Mouse (Mus musculus): Measurements from ENCODE around the gene Ppp1r15a.

Ppp1r15a gene

DNA sequence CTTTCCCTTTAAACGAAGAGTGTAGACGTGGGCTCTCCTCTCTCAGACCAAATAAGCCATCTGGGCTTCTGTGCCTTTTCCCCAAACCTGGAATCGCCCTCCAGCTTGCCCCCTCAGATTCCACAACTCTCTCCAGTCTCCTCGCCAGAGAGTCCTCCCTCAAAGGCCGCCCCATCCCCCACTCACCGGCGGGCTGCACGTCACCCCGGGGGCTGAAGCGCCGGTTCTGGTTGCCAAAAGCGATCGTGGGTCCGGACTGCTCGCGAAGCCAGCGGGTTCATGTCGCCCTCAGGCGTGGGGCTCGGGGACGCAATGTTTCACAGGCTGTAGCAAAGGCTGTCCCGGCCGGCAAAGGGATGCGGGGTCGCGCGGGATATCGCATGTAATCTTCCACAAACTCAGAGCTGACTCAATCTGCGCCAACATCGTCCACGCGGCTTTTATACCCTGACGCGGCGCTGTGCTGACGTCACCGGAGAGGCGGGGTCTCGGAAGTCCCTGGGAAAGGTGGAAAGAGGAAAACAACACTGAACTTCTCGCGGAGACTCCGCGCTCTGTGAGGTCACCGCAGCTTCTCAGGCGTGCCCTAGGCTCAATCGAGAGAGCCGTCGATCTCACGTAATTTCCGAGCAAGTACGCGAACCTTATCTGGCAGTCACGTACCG, at the start of gene Ppp1r15a, which contains the start of gene Plekha4:
Ppp1r15a (minus strand) TSS at position 460 of the 665 bp plus-strand sequence.
Plekha4 (plus strand) TSS at position 522 of the 665 bp plus-strand sequence.
- in situ Hi-C loops (cut with MboI, MseI), result loop anchor here in 1 of 2 experiments (10.0 kb wide), 1 partner anchor 671 kb away; the partner anchor contains the start of gene Pnkp

DNA sequence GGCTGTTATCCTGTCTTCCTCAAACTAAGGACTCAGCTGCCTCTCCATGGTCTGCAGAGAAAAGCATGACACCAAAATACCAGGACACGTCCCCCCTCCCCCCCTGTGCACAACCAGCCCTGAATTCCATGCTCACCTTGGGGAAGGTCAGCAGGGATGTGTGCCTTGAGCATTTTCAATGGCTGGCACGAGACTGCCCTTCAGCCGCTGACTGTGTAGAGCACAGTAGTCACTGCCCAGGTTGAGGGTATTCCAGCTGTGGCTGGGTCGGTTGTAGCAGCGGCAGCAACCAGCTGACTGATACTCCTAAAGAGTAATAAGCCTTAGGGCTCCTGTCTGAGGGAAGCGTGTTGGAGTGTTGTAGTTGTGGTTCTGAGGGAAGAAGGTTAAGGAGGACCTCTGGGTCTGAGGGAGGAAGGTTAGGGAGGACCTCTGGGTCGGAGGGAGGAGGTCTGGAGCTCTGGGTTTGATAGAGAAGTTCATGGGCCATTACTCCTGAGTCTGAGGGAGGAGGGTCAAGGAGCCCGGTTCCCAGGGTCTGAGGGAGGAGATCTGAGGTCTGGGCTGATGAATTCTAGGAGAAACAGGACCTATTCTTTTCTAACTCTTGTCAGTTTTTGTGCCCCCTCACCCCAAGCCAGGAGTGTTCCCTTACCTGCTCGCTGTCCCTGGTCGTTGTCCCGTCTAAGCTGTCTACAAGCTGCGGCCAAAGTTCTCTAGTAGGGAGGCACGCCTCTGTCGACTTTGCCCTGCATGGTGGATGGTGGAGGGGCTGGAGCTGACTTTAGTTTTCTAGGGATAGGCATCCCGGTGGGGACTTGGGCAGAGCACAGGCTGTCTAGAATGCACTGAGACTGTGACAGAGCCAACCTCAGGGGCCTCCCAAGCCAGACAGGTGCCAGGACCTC, 48.7 kb upstream of the Ppp1r15a start:
- in situ Hi-C loops (cut with MboI, MseI), result no loop called here

DNA sequence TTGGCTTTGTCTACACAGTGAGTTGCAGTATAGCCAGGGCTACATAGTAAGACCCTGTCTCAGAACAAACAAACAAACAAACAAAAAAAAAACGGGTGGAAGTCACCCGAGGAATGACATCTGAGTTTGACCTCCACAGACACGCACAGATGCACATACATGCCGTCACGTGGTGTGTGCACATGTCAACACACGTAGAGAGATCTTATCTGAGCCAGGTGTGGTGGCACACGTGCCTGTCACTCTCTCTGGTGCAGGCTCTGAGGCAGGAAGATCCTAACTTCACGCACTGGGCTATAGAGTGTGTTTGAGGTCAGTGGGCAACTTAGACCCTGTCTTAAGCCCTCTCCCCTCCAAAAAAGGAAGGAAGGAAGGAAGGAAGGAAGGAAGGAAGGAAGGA, 47.9 kb upstream of the Ppp1r15a start:
- in situ Hi-C loops (cut with MboI, MseI), result no loop called here

DNA sequence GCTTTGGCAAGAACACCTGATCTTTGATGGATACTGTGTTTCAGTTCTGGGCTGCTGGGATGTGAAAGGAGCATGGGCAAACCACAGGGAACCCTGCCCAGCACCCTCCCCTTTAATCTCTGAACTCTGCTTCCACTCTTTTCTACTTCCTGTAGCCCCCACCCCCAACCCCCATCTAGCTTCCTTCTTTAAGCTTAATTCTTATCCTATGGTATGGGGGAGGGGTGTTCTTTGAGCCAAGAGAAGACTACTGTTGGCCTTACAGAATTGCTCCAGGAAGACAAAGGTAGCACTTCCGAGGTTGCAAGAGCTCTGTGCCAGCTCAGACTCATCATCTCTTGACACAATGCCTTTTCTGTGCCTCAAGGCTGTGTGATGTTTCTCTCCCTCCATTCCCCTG, 45.9 kb upstream of the Ppp1r15a start:
- in situ Hi-C loops (cut with MboI, MseI), result no loop called here

DNA sequence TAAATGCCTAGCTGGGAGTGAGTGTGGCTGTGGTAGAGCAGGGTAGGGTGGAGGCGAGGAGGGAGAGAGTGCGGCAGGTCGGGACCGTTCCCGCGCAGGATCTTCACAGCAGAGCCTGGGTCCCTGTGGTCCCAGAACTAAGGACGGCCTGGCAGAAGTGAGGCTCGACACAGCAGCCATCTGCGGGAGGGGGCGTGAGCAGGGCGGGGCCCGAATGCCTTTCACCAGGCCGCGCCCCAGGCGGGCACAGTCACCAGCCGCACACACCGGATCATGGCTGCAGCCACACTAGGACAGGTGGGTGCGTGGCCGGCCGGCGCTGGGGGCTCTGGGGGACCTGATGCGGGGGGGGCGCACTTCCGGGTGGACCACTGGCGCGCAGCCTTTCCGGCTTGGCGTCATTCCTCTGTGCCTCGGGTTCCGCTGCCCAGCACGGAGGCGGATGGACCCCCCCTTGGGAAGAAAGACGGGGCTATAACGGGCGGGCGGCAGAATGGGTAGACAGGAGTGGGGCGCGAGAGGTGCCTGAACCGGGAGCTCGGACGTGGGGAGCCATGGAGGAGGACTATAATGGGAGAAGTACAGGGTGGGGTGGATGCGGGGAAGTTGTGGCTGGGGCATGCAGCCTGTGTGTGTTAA, 44.2 kb upstream of the Ppp1r15a start, which contains the start of gene Bcat2:
Bcat2 (plus strand) TSS at position 51 of the 639 bp plus-strand sequence.
- in situ Hi-C loops (cut with MboI, MseI), result no loop called here

DNA sequence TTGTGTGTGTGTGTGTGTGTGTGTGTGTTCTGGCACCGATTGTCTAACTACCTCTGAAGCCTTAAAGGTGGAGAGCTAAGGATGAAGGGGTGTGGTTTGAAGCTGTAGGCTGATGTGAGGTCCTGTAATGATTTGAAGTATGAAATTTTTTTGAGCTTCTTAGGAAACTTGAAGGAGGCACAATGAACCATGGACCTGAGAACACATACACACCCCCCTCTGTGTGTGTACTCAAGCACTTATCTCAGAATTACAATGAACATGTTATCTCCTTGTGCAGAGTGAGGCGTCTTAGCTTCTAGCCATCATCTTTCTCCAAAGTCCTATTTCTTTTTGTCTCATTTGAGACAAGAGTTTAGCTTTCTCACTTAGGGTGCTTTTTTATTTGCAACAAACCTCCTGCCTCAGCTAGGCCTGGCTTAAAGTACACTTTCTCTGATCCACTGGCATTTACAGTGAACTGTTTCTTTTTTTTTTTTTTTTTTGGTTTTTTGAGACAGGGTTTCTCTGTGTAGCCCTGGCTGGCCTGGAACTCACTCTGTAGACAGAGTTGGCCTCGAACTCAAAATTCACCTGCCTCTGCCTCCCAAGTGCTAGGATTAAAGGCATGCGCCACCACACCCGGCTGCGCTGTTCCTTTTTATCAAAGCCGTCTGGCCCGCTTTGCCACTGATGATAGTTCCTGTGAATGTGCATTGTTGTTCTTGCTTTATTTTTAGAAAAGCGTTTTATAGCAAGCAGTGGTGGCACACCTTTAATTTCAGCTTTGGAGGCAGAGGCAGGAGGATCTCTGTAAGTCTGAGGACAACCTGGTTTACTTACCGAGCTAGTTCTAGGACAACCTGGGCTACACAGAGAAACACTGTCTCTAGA, 42.8 kb upstream of the Ppp1r15a start:
- in situ Hi-C loops (cut with MboI, MseI), result no loop called here

DNA sequence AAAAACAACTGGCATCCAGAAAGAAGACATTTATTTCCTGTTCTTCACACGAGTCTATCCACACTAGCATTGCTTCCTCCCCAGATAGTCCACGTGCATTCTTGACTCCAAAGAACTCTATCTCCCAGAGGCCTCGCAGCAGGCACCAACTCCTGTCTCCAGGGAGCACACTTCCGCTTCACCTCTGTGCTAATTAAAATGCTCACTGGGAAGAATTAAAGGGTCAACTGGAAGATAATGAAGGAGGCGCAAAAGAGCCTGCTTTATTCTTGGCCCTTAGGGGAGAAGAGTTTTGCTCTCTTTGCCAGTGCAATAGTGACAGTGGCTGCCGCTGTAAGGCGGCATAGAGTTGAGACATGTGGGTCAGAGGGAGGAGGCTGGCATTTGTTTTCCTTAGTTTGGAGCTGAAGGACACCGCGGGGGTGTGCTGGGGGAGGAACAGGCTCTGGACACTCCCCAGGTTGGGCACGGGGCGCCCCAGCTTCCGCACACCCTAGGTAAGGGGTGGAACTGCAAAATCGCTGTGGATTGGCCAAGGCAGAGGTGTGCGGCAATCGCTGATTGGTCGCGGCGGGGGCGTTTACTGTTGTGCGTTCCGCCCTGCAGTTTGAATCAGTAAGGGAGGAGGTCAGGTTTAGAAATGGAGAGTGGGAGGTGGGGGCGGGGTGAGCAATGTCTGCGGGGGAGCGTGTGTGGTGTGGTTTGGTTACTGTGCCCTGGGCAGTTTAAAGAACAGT, 41.9 kb upstream of the Ppp1r15a start:
- in situ Hi-C loops (cut with MboI, MseI), result no loop called here

DNA sequence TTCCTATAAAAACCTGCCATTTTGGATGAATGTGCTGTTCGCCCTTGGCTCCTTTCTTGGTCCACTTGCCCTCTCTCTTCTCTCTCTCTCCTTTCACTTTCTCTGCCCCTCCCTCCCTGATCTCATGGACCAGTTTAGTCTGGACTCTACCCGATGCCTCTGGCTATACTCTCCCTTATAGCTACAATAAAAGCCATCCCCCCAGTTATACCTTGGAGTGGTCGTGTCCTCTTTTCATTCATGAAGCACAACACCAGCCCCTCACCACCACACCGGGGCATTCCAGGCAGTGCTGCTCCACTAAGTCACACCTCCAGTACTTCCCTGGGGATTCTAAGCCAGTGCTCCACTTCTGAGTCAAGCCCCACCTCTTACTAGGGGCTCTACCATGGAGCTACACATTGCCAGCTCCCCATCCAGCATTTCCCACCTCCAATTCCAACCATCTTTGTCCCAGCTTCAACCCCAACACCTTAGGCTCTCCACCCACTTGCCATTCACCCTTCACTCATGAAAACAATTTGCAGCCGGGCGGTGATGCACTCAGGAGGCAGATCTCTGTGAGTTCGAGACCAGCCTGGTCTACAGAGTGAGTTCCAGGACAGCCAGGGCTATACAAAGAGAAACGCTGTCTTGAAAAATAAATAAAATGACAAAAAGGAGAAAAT, 41.2 kb upstream of the Ppp1r15a start:
- in situ Hi-C loops (cut with MboI, MseI), result no loop called here

DNA sequence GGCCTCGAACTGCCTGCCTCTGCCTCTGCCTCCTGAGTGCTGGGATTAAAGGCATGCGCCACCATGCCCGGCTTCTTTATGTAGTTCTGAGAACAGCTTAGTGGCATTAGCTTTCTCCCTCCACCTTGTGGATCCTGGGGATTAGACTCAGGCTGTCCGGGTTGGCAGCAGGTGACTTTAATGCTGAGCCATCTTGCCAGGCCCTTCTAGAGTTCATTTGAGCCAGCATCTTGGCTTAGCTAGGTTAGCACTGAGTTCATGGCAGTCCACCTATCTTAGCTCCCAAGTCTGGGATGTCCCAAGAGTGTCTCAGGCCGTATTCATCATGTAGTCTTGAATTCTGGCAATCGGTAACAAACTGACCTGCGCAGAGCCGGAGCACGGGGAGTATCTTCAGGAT, 39.4 kb upstream of the Ppp1r15a start:
- in situ Hi-C loops (cut with MboI, MseI), result no loop called here

DNA sequence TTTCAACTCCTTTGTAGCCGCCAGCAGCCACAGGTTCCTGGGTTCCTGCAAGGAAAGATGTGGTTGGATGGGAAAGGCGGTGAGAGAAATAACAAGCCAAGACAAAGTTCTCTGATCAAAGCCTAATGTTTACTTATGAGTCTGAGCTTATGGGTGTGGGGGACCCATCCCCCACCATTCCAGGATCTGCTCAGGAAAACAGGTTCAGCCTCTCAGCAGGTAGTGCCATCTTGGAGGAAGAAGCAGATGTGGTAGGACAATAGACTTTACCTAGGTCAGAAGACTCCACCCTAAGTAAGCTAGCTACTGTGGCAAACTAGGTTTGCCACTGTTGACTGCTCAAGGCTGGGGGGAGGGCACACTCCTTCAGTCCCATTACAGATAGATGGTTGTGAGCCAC, 38.7 kb upstream of the Ppp1r15a start:
- in situ Hi-C loops (cut with MboI, MseI), result loop anchor here (5.0 kb wide), 1 partner anchor 88 kb away; no protein-coding TSS in a partner anchor

DNA sequence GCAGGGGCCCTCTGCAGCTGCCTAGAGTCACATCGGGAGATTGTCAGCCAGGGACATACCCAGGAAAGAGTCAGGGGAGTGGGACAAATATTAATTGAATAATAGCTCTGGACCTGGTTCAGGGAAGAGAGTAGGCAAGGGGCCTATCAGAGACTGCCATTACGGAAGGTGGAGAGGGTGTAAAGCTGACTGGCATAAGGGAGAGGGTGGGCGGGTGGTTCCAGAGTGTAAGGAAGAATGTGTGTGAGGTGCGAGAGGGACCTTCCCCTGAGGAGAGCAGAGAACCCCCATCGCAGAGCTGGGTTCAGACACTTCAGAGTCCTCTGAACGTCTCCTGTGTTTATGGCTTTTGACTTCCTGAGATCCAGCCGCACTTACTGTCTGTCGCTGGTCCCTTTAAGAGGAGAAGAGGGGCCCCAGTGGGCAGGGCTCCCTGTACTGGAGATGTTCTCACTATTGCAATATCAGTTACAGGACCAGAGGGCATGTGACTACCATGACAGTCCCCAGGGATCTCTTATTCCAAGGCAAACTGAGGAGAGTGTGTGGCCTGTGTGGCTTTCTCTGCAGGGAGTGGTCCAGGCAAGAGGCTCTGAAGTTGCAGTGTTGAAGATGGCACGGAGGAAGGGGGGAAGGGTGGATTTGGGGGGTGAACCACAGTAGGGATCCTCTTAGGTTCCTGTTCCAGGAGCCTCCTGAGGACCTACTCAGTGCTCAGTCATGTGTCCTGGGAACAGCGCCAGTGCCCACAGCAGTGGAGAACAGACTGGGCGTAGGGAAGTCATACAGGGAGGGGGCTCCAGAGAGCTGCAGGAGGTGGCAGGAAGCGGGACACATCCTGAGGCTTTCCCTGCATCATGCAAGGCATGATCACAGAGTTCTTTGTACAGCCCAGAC, 35.8 kb upstream of the Ppp1r15a start:
- in situ Hi-C loops (cut with MboI, MseI), result loop anchor here (5.0 kb wide), 1 partner anchor 85 kb away; no protein-coding TSS in a partner anchor

DNA sequence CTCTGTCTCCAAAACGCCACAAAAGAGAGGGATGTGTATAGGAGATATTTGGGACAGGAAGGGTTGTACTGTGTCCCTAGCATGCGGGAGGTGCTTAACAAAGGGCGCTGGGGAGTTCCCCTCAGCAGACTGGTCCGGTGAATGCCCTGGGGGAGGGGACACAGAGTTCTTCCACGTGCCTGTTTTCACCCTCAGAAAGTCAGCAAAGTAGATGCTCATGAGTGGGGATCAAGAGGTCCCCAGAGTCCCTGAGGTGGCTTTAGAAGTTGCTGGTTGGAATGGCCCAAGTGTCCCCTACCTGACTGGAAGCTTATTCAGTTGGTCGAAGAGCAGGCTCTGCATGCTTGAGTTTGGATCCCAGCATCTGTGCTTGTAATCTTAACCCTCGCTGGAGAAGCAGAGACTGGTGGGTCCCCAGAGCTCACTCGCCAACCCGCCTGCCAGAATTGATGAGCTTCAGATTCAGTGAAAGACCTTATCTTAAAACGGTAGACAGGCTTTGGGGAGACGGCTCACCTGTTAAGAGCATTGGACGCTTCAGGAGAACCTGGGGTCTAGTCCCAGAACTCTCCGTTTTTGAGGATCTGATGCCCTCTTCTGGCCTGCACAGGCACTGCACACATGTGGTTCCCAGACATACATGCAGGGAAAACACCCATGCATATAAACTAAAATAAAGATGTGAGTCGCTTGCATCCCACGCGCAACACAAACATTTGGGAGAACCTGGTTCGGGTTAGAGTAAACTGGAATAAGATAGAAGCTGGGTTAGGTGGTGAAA, 35.0 kb upstream of the Ppp1r15a start:
- in situ Hi-C loops (cut with MboI, MseI), result loop anchor here (5.0 kb wide), 1 partner anchor 84 kb away; no protein-coding TSS in a partner anchor

DNA sequence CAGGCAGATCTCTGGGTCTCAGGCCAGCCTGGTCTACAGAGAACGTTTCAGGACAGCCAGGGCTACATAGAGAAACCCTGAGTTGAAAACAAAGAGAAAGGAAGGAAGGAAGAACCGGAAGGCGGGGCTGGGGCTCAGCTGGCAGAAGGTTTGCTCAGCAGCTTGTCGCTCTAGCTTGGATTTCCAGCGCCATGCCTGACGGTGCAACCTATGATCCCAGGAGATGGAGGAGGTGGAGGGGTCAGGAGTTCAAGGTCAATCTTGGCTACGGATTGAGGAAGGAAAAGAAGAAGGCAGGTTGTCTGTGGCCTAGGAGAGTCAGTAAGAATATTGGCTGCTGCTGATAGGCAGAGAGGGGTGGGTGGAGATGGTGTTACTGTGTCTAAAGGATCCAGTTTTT, 34.2 kb upstream of the Ppp1r15a start:
- in situ Hi-C loops (cut with MboI, MseI), result loop anchor here (5.0 kb wide), 1 partner anchor 83 kb away; no protein-coding TSS in a partner anchor

DNA sequence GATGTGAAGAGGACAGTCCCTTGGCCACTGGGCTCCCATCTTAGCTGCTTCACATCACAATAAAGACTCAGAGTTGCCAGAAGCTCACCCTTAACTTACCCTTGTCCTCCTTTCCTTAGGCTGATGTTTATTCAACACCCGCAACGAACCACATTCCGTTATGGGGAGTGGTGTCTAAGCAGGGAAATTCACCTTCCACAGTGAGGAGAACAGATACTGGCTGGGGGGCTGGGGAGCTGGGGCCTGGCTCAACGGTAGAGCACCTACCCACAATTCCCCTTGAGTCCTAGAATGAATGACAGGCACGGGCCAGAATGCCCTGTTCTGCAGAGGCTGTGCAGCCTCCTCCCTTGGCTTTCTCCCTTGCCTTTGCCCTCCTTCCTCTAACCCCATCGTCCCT, 32.8 kb upstream of the Ppp1r15a start:
- in situ Hi-C loops (cut with MboI, MseI), result no loop called here

DNA sequence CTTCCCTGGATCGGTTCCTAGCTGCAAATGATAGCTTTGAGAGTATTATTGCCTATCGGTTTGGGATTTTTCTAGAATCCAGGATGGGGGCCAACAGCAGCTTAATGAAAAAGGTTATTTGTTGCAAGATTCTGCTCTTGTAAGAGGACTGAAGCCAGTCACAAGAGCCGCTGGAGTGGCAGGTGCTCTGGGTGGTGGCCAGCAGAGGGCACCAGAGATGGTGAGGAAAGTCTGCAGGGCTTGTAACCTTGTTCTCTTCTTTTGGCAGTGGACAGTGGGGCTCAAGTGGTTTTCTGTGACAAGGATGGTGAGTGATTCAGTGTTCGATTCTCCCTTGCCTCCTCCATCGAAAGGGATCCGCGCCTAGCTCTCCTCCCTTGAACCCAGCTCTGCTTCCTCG, 29.7 kb upstream of the Ppp1r15a start:
- in situ Hi-C loops (cut with MboI, MseI), result no loop called here

DNA sequence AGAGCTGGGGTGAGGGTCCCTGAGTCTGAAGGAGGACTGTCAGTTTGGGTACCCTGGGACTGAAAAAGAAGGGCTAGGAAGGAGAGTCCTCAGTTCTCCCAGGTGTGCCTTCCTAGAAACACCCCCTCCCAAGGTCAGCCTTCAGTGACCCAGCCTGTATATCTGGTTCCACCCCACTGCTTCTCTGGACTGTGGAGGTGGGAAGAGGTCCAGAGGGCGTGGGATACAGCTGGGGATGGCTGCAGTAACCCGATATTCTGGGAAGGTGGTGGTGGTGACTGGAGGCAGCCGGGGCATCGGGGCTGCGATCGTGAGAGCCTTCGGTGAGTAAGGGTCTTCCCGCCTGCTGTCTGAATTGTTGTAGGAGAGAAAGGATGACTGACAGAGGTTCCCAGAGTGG, 28.7 kb upstream of the Ppp1r15a start, which contains the start of gene Hsd17b14:
Hsd17b14 (plus strand) TSS at position 150 of the 400 bp plus-strand sequence.
- in situ Hi-C loops (cut with MboI, MseI), result no loop called here

DNA sequence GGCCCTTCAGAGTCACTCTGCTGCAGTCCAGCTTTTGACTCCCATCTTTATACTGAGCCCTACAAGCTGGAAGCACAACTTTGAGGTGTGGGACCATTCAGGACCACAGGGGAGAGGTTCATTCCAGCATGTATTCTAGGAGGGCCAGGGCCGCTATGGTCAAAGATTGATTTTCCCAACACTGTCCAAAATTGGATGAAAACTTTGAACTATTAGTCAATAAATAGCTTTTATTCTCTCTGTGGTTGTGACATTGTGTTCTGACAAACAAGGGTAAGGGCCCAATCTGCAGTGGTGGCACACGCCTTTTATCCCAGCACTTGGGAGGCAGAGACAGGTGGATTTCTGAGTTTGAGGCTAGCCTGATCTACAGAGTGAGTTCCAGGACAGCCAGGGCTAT, 27.9 kb upstream of the Ppp1r15a start:
- in situ Hi-C loops (cut with MboI, MseI), result no loop called here

DNA sequence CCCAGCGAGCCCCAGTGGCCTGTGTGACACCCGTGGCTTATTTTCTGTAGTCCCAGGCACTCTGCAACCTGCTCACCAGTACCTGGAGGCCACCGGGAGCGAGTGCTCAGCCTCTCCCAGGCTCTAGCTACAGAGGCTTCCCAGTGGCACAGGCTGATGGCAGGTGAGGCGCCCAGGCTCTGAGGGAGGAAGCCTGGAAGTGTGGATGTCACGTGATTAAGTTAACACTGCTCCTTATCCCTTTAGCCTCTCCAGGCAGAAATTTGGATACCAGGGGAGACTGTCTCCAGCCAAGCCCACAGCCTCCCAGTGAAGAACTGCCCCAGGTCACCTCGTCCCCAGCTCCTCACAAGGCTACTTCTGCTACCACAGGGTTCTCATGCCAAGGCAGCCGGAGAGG, 27.5 kb upstream of the Ppp1r15a start:
- in situ Hi-C loops (cut with MboI, MseI), result no loop called here

Measured in T-helper 17 cell (primary cell).